ENCODE assay signal across 15 mouse cellular contexts in genomic region chr4:44533286-44533685, GRCm38 (mm10).
"Had no signal": no experiment of that assay in that cellular context is flagged by ENCODE, and none has a peak within 500 bp of the region (broad histone marks: within the 10 kb centered on the region; RNA-seq: fewer than 3 reads in every experiment).

No protein-coding gene starts in this region.

- H3K4me2 ChIP-seq: liver, embryonic 15.5 days; lung, embryonic 15.5 days; midbrain, embryonic 11.5 days; midbrain, embryonic 13.5 days; neural tube, embryonic 12.5 days had no signal

- ATAC-seq: liver, postnatal 0 days; lung, postnatal 0 days had no signal

- H3K36me3 ChIP-seq: liver, embryonic 15.5 days; lung, embryonic 15.5 days; midbrain, embryonic 13.5 days; neural tube, embryonic 12.5 days had no signal

- H3K9ac ChIP-seq: liver, embryonic 15.5 days; liver, postnatal 0 days; lung, embryonic 15.5 days; midbrain, embryonic 13.5 days; neural tube, embryonic 12.5 days had no signal

- H3K27me3 ChIP-seq: liver, embryonic 15.5 days; lung, embryonic 15.5 days; neural tube, embryonic 12.5 days had no signal

- H3K27ac ChIP-seq: liver, embryonic 15.5 days; lung, embryonic 15.5 days; neural tube, embryonic 12.5 days had no signal

- H3K9me3 ChIP-seq: liver, embryonic 15.5 days; lung, embryonic 15.5 days; midbrain, embryonic 13.5 days; neural tube, embryonic 12.5 days had no signal

- H3K4me3 ChIP-seq: liver, embryonic 15.5 days; lung, embryonic 15.5 days; midbrain, embryonic 13.5 days; myocyte; neural tube, embryonic 12.5 days had no signal

- DNase-seq: liver, postnatal 0 days; lung, adult 2 months; lung, postnatal 14 days; lung, postnatal 4 days; right cerebral cortex, postnatal 14 days; thymus, adult 18-20 months; thymus, postnatal 14 days; thymus, postnatal 36 days had no signal

- H3K4me1 ChIP-seq: liver, embryonic 15.5 days; lung, embryonic 15.5 days had no signal
